Mouse (Mus musculus): ENCODE results near the gene Tmprss7.

GRCm38 (mm10) chr16:45711263-45711662 is 17.8 kb upstream of the Tmprss7 start:
- TF ChIP-seq CTCF (IDR thresholded peaks at IDR 0.05; ENCODE audit: low read depth, low read length) = peak; percentile 46
- TF ChIP-seq POLR2A (IDR thresholded peaks at IDR 0.05; ENCODE audit: extremely low read depth, insufficient read depth, low read length) = no peak

Data from liver, adult 2 months (tissue).